Mouse (Mus musculus) myocyte (in vitro differentiated cells): ENCODE measurements around the gene Mrps21.

ENCODE experiments used
- E2F4 ChIP-seq: IDR thresholded peaks from one replicate; pipeline ENCODE4 v1.6.1; 2011; ENCODE audit warnings: mild to moderate bottlenecking, control low read depth, moderate library complexity; ENCODE audit not compliant: insufficient read depth
- MAX ChIP-seq: IDR thresholded peaks from one replicate; pipeline ENCODE4 v1.6.1; 2011; ENCODE audit warnings: low read depth, mild to moderate bottlenecking, control low read depth
- MYOD1 ChIP-seq, 3 experiments: IDR thresholded peaks; one replicate each; pipeline ENCODE4 v1.6.1; 2011; ENCODE audit warnings: control low read depth in 2 of 3, low read depth in 2 of 3, mild to moderate bottlenecking in 2 of 3, moderate library complexity in 1 of 3; ENCODE audit not compliant: insufficient read length in 2 of 3, control insufficient read depth in 1 of 3
- MYOG ChIP-seq, 3 experiments: IDR thresholded peaks; one replicate each; pipeline ENCODE4 v1.6.1; 2011; ENCODE audit warnings: control low read depth in 2 of 3, low read depth in 2 of 3, mild to moderate bottlenecking in 2 of 3; ENCODE audit not compliant: insufficient read length in 2 of 3, control insufficient read depth in 1 of 3, insufficient read depth in 1 of 3
- POLR2A ChIP-seq: IDR thresholded peaks from one replicate; pipeline ENCODE4 v1.6.1; 2011; ENCODE audit warnings: low read depth, mild to moderate bottlenecking, control low read depth, moderate library complexity; ENCODE audit not compliant: insufficient read length
- USF1 ChIP-seq: IDR thresholded peaks from one replicate; pipeline ENCODE4 v1.6.1; 2011; ENCODE audit warnings: low read depth, mild to moderate bottlenecking, control low read depth, moderate library complexity

DNA sequence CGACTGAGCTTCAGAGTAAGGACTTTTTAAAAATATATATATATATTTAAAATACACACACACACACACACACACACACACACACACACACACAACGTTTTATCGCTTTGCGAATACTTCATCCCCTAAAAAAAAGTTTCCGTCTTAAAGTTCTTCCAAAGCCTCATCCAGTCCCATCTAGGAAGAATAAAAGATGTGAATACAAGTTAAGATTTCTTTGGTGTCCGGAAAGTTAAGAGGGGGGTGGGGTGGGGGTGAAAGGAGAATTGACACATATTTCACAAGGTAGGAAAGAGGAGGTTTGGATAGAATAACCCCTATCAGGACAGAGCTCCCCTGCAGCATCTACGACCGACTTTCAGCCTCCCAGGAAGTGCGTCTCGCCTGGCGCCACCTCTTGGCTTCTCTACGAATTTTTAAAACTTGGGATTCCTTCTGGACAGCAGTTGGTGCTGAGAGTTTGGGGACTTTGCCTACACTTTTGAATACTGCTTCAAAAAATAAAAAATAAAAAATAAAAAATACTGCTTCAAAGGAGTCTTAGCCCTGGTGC, 34.7 kb upstream of the Mrps21 start:
- TF ChIP-seq POLR2A (no peak), MYOD1 (IDR thresholded peaks at IDR 0.05; ENCODE audit: control insufficient read depth in 1 of 3, insufficient read length in 2 of 3, low read depth in 2 of 3) (no peak), MAX (no peak), USF1 (no peak), MYOG (IDR thresholded peaks at IDR 0.05; ENCODE audit: control insufficient read depth in 1 of 3, insufficient read depth in 1 of 3, insufficient read length in 2 of 3, low read depth in 2 of 3) (no peak), E2F4 (no peak)
